8 mouse cellular contexts compared by ENCODE assay signal in the genomic region with DNA sequence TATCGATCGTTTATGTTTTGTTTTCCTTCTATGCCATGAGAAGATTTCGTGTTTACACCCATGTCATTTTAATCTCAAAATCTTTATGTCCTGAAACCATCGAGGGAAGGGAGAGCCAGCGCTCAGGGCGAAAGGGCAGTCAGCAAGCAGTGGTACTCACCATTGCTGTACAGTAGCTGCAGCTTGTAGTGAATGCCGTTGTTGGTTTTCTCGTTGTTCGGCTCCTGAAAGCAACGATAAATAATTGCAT. TPM values are rescaled to one million over a fixed set of nuclear protein-coding genes. Genes with fewer than 3 reads are reported as not detected.
DNase-seq lines count a peak whose midpoint lies in the region; ATAC-seq and TF ChIP-seq lines count a peak whose summit lies in the region.

No protein-coding gene starts in this region.

- H3K36me3 ChIP-seq in embryonic facial prominence, embryonic 15.5 days: no peaks in the 10 kb centered on the region
- H3K36me3 ChIP-seq in intestine, embryonic 15.5 days: no peaks in the 10 kb centered on the region
- no peaks in the 10 kb centered on the region for H3K36me3 ChIP-seq in neural tube, embryonic 12.5 days

- peak overlapping the region; percentile 85 for H3K27ac ChIP-seq in embryonic facial prominence, embryonic 15.5 days (replicated peaks)
- no peak overlapping the region for H3K27ac ChIP-seq in intestine, embryonic 15.5 days
- peak overlapping the region; percentile 95 for H3K27ac ChIP-seq in neural tube, embryonic 12.5 days

- peak overlapping the region; percentile 75 for H3K9ac ChIP-seq in embryonic facial prominence, embryonic 15.5 days
- H3K9ac ChIP-seq in intestine, embryonic 15.5 days: peak overlapping the region; percentile 56
- peak overlapping the region; percentile 97 for H3K9ac ChIP-seq in neural tube, embryonic 12.5 days

- H3K4me1 ChIP-seq in lung, adult 2 months (ENCODE audit: control insufficient read depth, insufficient read depth, low read length): peaks cover 8% of the 10 kb centered on the region
- H3K4me1 ChIP-seq in embryonic facial prominence, embryonic 15.5 days: peaks cover 60% of the 10 kb centered on the region
- peaks cover 46% of the 10 kb centered on the region for H3K4me1 ChIP-seq in intestine, embryonic 15.5 days (replicated peaks)
- peaks cover 52% of the 10 kb centered on the region for H3K4me1 ChIP-seq in neural tube, embryonic 12.5 days

- DNase-seq in lung, adult 2 months: no peak
- DNase-seq in lung, postnatal 25 days (ENCODE audit: low spot score): no peak
- DNase-seq in left cerebral cortex, adult 18-20 months (ENCODE audit: low spot score in 2 of 2): no peak
- DNase-seq in adrenal gland, adult 2 months: no peak
- no peak for DNase-seq in thymus, postnatal 0 days (ENCODE audit: low spot score)

- ATAC-seq in embryonic facial prominence, embryonic 15.5 days (ENCODE audit: insufficient number of reproducible peaks, low FRiP score, low TSS enrichment, low read depth): no peak
- no peak for ATAC-seq in intestine, embryonic 15.5 days
- ATAC-seq in neural tube, embryonic 12.5 days (ENCODE audit: low FRiP score, low read depth): no peak

- peak overlapping the region; percentile 14 for H3K4me3 ChIP-seq in lung, adult 2 months (replicated peaks; ENCODE audit: extremely low read depth, low read depth, low read length)
- H3K4me3 ChIP-seq in embryonic facial prominence, embryonic 15.5 days (replicated peaks): peak overlapping the region; percentile 67
- H3K4me3 ChIP-seq in intestine, embryonic 15.5 days (replicated peaks): peak overlapping the region; percentile 59
- peak overlapping the region; percentile 92 for H3K4me3 ChIP-seq in neural tube, embryonic 12.5 days

- WGBS in lung, adult 2 months: 3% methylated on average over 10 of the region's 10 CpGs
- 2% methylated on average over 10 of the region's 10 CpGs for WGBS in embryonic facial prominence, embryonic 15.5 days
- 2% methylated on average over 10 of the region's 10 CpGs for WGBS in intestine, embryonic 15.5 days
- 2% methylated on average over 10 of the region's 10 CpGs for WGBS in neural tube, embryonic 12.5 days

- TF ChIP-seq CTCF in lung, adult 2 months (IDR thresholded peaks at IDR 0.05; ENCODE audit: insufficient read depth, low read length): no peak

- H3K27me3 ChIP-seq in embryonic facial prominence, embryonic 15.5 days: peaks cover 65% of the 10 kb centered on the region
- peaks cover 82% of the 10 kb centered on the region for H3K27me3 ChIP-seq in intestine, embryonic 15.5 days (replicated peaks)
- H3K27me3 ChIP-seq in neural tube, embryonic 12.5 days (replicated peaks): peaks cover 46% of the 10 kb centered on the region

- no peak for TF ChIP-seq POLR2A in lung, adult 2 months (IDR thresholded peaks at IDR 0.05; ENCODE audit: borderline replicate concordance, extremely low read depth, low read depth, low read length)

- H3K9me3 ChIP-seq in embryonic facial prominence, embryonic 15.5 days (replicated peaks): no peaks in the 10 kb centered on the region
- no peaks in the 10 kb centered on the region for H3K9me3 ChIP-seq in intestine, embryonic 15.5 days
- no peaks in the 10 kb centered on the region for H3K9me3 ChIP-seq in neural tube, embryonic 12.5 days

- H3K4me2 ChIP-seq in embryonic facial prominence, embryonic 15.5 days (replicated peaks): peak overlapping the region; percentile 92
- peak overlapping the region; percentile 97 for H3K4me2 ChIP-seq in intestine, embryonic 15.5 days (replicated peaks)
- peak overlapping the region; percentile 64 for H3K4me2 ChIP-seq in neural tube, embryonic 12.5 days (replicated peaks)

RNA-seq across cellular contexts. Expression of gene Ebf3, which starts 1.4 kb away (rescaled TPM):
- polyA plus RNA-seq in lung, adult 2 months (2012; rRNA removed): 0.83 and 0.84 TPM in 2 replicates
- 6.4 and 6.7 TPM in 2 replicates for polyA plus RNA-seq in embryonic facial prominence, embryonic 15.5 days (2015; fragmentation: Nextera tagmentation; extraction: Ambion mirVana)
- polyA plus RNA-seq in intestine, embryonic 15.5 days (2015; fragmentation: Nextera tagmentation; extraction: Ambion mirVana): 0.88 and 1.3 TPM in 2 replicates
- 19.1 and 20.0 TPM in 2 replicates for polyA plus RNA-seq in neural tube, embryonic 12.5 days (2016; fragmentation: Nextera tagmentation; extraction: Ambion mirVana)
- total RNA-seq in left cerebral cortex, adult 18-20 months (2021): under 1 TPM; 0.30 to 0.63 TPM
- total RNA-seq in adrenal gland, adult 2 months (2021): 1 to 10 TPM; 4.5 to 8.7 TPM
- 3.7 and 5.0 TPM in 2 replicates for polyA plus RNA-seq in adrenal gland, adult 2 months (2012; rRNA removed)
- polyA plus RNA-seq in thymus, postnatal 0 days (2015; fragmentation: Nextera tagmentation; extraction: Ambion mirVana): 0.30 and 0.39 TPM in 2 replicates

Comparison
In these comparisons a context has a peak if more than half of its experiments do, and no peak if none do; other contexts are left out.
1. H3K4me3 ChIP-seq: peak in every context shown above with its lines; median percentile 92 in neural tube, embryonic 12.5 days; 67 in embryonic facial prominence, embryonic 15.5 days; 59 in intestine, embryonic 15.5 days; 14 in lung, adult 2 months.